Comparison of ENCODE assay signal across 8 mouse cellular contexts in genomic region chr17:66123816-66124610, GRCm38 (mm10). TPM values are rescaled to one million over a fixed set of nuclear protein-coding genes. Genes with fewer than 3 reads are reported as not detected.
A peak's percentile ranks its signal among the peaks of the same experiment; 100 is the strongest.
DNase-seq lines count a peak whose midpoint lies in the region; ATAC-seq and TF ChIP-seq lines count a peak whose summit lies in the region.

No protein-coding gene starts in this region.

- intact Hi-C loops in gastrocnemius, adult 2 months (cut with DNase I): no loop called here
- intact Hi-C loops in gastrocnemius, postnatal 14 days (cut with DNase I; ENCODE audit: low total_unique reads): no loop called here

- TF ChIP-seq EP300 in CH12.LX (IDR thresholded peaks at IDR 0.05; ENCODE audit: low read length): no peak

- H3K27me3 ChIP-seq in CH12.LX (replicated peaks): no peaks in the 10 kb centered on the region
- no peaks in the 10 kb centered on the region for H3K27me3 ChIP-seq in forebrain, embryonic 10.5 days (ENCODE audit: poor library complexity, severe bottlenecking)
- H3K27me3 ChIP-seq in limb, embryonic 11.5 days (ENCODE audit: control insufficient read depth, insufficient read depth, low read length): no peaks in the 10 kb centered on the region
- H3K27me3 ChIP-seq in neural tube, embryonic 15.5 days (replicated peaks): no peaks in the 10 kb centered on the region

- dilution Hi-C loops in CH12.LX (cut with MboI; ENCODE audit: extremely low pct_ligation_motif_present, extremely low pct_unique_long_range_greater_than_20kb, low sequenced_read_pairs): no loop called here

- DNase-seq in gastrocnemius, adult 2 months: no peak
- DNase-seq in gastrocnemius, postnatal 14 days: no peak
- DNase-seq in CH12.LX (ENCODE audit: extremely low read depth): no peak
- DNase-seq in forebrain, embryonic 10.5 days (ENCODE audit: extremely low spot score, low spot score): peak; percentile 41
- DNase-seq in limb, embryonic 11.5 days (ENCODE audit: low spot score): peak; percentile 65
- DNase-seq in frontal cortex, postnatal 36 days (ENCODE audit: low spot score in 2 of 2): no peak
- no peak for DNase-seq in right cerebral cortex, adult 2 months (ENCODE audit: low spot score in 2 of 2)

- peaks cover 15% of the 10 kb centered on the region for H3K79me2 ChIP-seq in CH12.LX (replicated peaks; ENCODE audit: control insufficient read depth, extremely low read depth, insufficient read depth, poor library complexity, severe bottlenecking)

- no peaks in the 10 kb centered on the region for H3K9me3 ChIP-seq in CH12.LX (replicated peaks; ENCODE audit: low read length)
- H3K9me3 ChIP-seq in forebrain, embryonic 10.5 days: no peaks in the 10 kb centered on the region
- no peaks in the 10 kb centered on the region for H3K9me3 ChIP-seq in limb, embryonic 11.5 days (ENCODE audit: control insufficient read depth, low read length)
- H3K9me3 ChIP-seq in neural tube, embryonic 15.5 days (replicated peaks): no peaks in the 10 kb centered on the region

- H3K36me3 ChIP-seq in CH12.LX (replicated peaks in 1 of 2; ENCODE audit: control insufficient read depth in 1 of 2, insufficient read depth in 1 of 2, low read length in 1 of 2): peaks cover 35 to 46% of the 10 kb centered on the region in 2 experiments
- H3K36me3 ChIP-seq in forebrain, embryonic 10.5 days (replicated peaks): peaks cover 44% of the 10 kb centered on the region
- H3K36me3 ChIP-seq in limb, embryonic 11.5 days (ENCODE audit: control insufficient read depth, insufficient read depth, low read length): peaks cover 6% of the 10 kb centered on the region; the same call in 1 of the 2 replicates
- peaks cover 15% of the 10 kb centered on the region for H3K36me3 ChIP-seq in neural tube, embryonic 15.5 days

- H3K4me2 ChIP-seq in CH12.LX (ENCODE audit: insufficient read depth, low read depth, poor library complexity, severe bottlenecking): peak overlapping the region; percentile 69
- peak overlapping the region; percentile 59 for H3K4me2 ChIP-seq in limb, embryonic 11.5 days (ENCODE audit: low read depth, severe bottlenecking)
- H3K4me2 ChIP-seq in neural tube, embryonic 15.5 days: peak overlapping the region; percentile 81

- no peak for TF ChIP-seq POLR2A in CH12.LX (IDR thresholded peaks at IDR 0.05; ENCODE audit: low read depth, low read length)

- no peak for TF ChIP-seq RAD21 in CH12.LX (IDR thresholded peaks at IDR 0.05; ENCODE audit: low read depth, low read length)

- H3K4me1 ChIP-seq in CH12.LX (ENCODE audit: control insufficient read depth in 1 of 2, insufficient read depth in 2 of 2): peaks cover 5 to 25% of the 10 kb centered on the region in 2 experiments; a peak in 3 of 4 replicates
- peaks cover 17% of the 10 kb centered on the region for H3K4me1 ChIP-seq in forebrain, embryonic 10.5 days
- H3K4me1 ChIP-seq in limb, embryonic 11.5 days (ENCODE audit: control insufficient read depth, insufficient read depth, low read length): no peaks in the 10 kb centered on the region
- H3K4me1 ChIP-seq in neural tube, embryonic 15.5 days: peaks cover 9% of the 10 kb centered on the region; the same call in 1 of the 2 replicates

- WGBS in forebrain, embryonic 10.5 days: 2% methylated on average over 20 of the region's 20 CpGs
- 2% methylated on average over 20 of the region's 20 CpGs for WGBS in limb, embryonic 11.5 days
- WGBS in neural tube, embryonic 15.5 days: under 1% methylated on average over 20 of the region's 20 CpGs

- peak overlapping the region; percentile 81 for H3K9ac ChIP-seq in CH12.LX (ENCODE audit: insufficient read depth, low read depth)
- peak overlapping the region; percentile 67 for H3K9ac ChIP-seq in limb, embryonic 11.5 days (ENCODE audit: low read length)
- H3K9ac ChIP-seq in neural tube, embryonic 15.5 days (replicated peaks): peak overlapping the region; percentile 75

- H3K4me3 ChIP-seq in gastrocnemius, adult 2 months: peak overlapping the region; percentile 91
- H3K4me3 ChIP-seq in CH12.LX (replicated peaks in 1 of 3; ENCODE audit: low read depth in 2 of 3, low read length in 2 of 3, poor library complexity in 1 of 3): peak overlapping the region; percentile 68 to 83 (median 71)
- H3K4me3 ChIP-seq in forebrain, embryonic 10.5 days: peak overlapping the region; percentile 81
- H3K4me3 ChIP-seq in limb, embryonic 11.5 days (ENCODE audit: low read depth, low read length): peak overlapping the region; percentile 76
- H3K4me3 ChIP-seq in neural tube, embryonic 15.5 days (replicated peaks): peak overlapping the region; percentile 87

- in situ Hi-C loops in CH12.LX (cut with MboI; ENCODE audit: low pct_ligation_motif_present, low pct_unique_long_range_greater_than_20kb, low sequenced_read_pairs): no loop called here

- ATAC-seq in limb, embryonic 11.5 days (ENCODE audit: insufficient number of reproducible peaks, low FRiP score, low TSS enrichment, low read depth): peak; percentile 10; the same call in 1 of the 2 replicates
- peak; percentile 3; the same call in 1 of the 2 replicates for ATAC-seq in neural tube, embryonic 15.5 days (ENCODE audit: low FRiP score)

- H3K27ac ChIP-seq in gastrocnemius, adult 2 months: peak overlapping the region; percentile 87
- peak overlapping the region; percentile 87 for H3K27ac ChIP-seq in CH12.LX (ENCODE audit: insufficient read depth, low read depth)
- H3K27ac ChIP-seq in forebrain, embryonic 10.5 days: peak overlapping the region; percentile 95
- H3K27ac ChIP-seq in limb, embryonic 11.5 days (replicated peaks; ENCODE audit: low read depth, low read length): peak overlapping the region; percentile 83
- H3K27ac ChIP-seq in neural tube, embryonic 15.5 days (replicated peaks): peak overlapping the region; percentile 68; the same call in 1 of the 2 replicates

- TF ChIP-seq CTCF in gastrocnemius, adult 2 months (IDR thresholded peaks at IDR 0.05): no peak
- no peak for TF ChIP-seq CTCF in CH12.LX (conservative IDR thresholded peaks at IDR 0.05 in 1 of 2, IDR thresholded peaks at IDR 0.05 in 1 of 2; ENCODE audit: low read depth in 2 of 2, low read length in 2 of 2)

TF ChIP-seq in CH12.LX, 34 proteins besides CTCF, POLR2A, EP300 and RAD21 (continues in another document):
- TF ChIP-seq NELFE (IDR thresholded peaks at IDR 0.05; ENCODE audit: low read depth, low read length) (no peak), JUN (IDR thresholded peaks at IDR 0.05; ENCODE audit: insufficient read depth, low read depth, low read length) (no peak), TCF12 (IDR thresholded peaks at IDR 0.05; ENCODE audit: low read depth, low read length) (no peak), IRF4 (IDR thresholded peaks at IDR 0.05; ENCODE audit: low read depth, low read length) (no peak), CHD1 (IDR thresholded peaks at IDR 0.05; ENCODE audit: low read depth, low read length) (no peak), GABPA (IDR thresholded peaks at IDR 0.05; ENCODE audit: insufficient replicate concordance, low read depth, low read length) (no peak), MAFK (IDR thresholded peaks at IDR 0.05; ENCODE audit: insufficient replicate concordance, low read length) (no peak), ZC3H11A (IDR thresholded peaks at IDR 0.05; ENCODE audit: low read depth, low read length) (no peak), MYC (IDR thresholded peaks at IDR 0.05; ENCODE audit: low read depth, low read length) (peak; percentile 19; the same call in 1 of the 2 replicates), ZKSCAN1 (IDR thresholded peaks at IDR 0.05; ENCODE audit: borderline replicate concordance, low read depth, low read length) (no peak), RCOR1 (conservative IDR thresholded peaks at IDR 0.05; ENCODE audit: low read depth, low read length) (no peak), ETS1 (conservative IDR thresholded peaks at IDR 0.05; ENCODE audit: low read depth, low read length) (no peak)

RNA-seq across cellular contexts. Expression of gene Ddx11, which starts 0.7 kb away (rescaled TPM):
- 1 to 10 TPM in 1 of 2 experiments, under 1 TPM in 1; 0.38 to 1.5 TPM for total RNA-seq in gastrocnemius, adult 2 months (2021)
- 1 to 10 TPM in 1 of 2 experiments, under 1 TPM in 1; 0.80 to 1.3 TPM for total RNA-seq in gastrocnemius, postnatal 14 days (2021)
- total RNA-seq in CH12.LX (2012; rRNA removed): 17.8 and 22.7 TPM in 2 replicates
- total RNA-seq in CH12.LX (2014; rRNA removed): 11.8 and 12.7 TPM in 2 replicates
- 21.5 and 22.6 TPM in 2 replicates for polyA plus RNA-seq in CH12.LX (2012; ENCODE audit: insufficient read length, low read depth)
- polyA plus RNA-seq in forebrain, embryonic 10.5 days (2016; fragmentation: Nextera tagmentation; extraction: Ambion mirVana): 35.1 and 37.8 TPM in 2 replicates
- polyA plus RNA-seq in limb, embryonic 11.5 days (2014; fragmentation: Nextera tagmentation; extraction: Ambion mirVana): 28.0 and 32.5 TPM in 2 replicates
- 6.1 and 7.5 TPM in 2 replicates for polyA plus RNA-seq in neural tube, embryonic 15.5 days (2015; fragmentation: Nextera tagmentation; extraction: Ambion mirVana)

RNA-seq across cellular contexts. Expression of gene Washc1, which starts 12.7 kb away (rescaled TPM):
- total RNA-seq in gastrocnemius, adult 2 months (2021): 10 to 100 TPM; 16.4 to 18.7 TPM
- 10 to 100 TPM; 12.2 to 15.2 TPM for total RNA-seq in gastrocnemius, postnatal 14 days (2021)
- 18.3 and 20.3 TPM in 2 replicates for total RNA-seq in CH12.LX (2012; rRNA removed)
- 16.4 and 16.5 TPM in 2 replicates for total RNA-seq in CH12.LX (2014; rRNA removed)
- 27.4 and 27.8 TPM in 2 replicates for polyA plus RNA-seq in CH12.LX (2012; ENCODE audit: insufficient read length, low read depth)
- 31.6 and 31.8 TPM in 2 replicates for polyA plus RNA-seq in forebrain, embryonic 10.5 days (2016; fragmentation: Nextera tagmentation; extraction: Ambion mirVana)
- 34.4 and 36.9 TPM in 2 replicates for polyA plus RNA-seq in limb, embryonic 11.5 days (2014; fragmentation: Nextera tagmentation; extraction: Ambion mirVana)
- polyA plus RNA-seq in neural tube, embryonic 15.5 days (2015; fragmentation: Nextera tagmentation; extraction: Ambion mirVana): 46.8 and 48.4 TPM in 2 replicates

RNA-seq across cellular contexts. Expression of gene Ndufv2, which starts 22.7 kb away (rescaled TPM):
- total RNA-seq in gastrocnemius, adult 2 months (2021): 100 to 1,000 TPM; 610 to 870 TPM
- 100 to 1,000 TPM; 640 to 730 TPM for total RNA-seq in gastrocnemius, postnatal 14 days (2021)
- total RNA-seq in CH12.LX (2012; rRNA removed) (108 and 122 TPM in 2 replicates), CH12.LX (2014; rRNA removed) (260 and 300 TPM in 2 replicates)
- polyA plus RNA-seq in CH12.LX (2012; ENCODE audit: insufficient read length, low read depth): 200 and 201 TPM in 2 replicates
- polyA plus RNA-seq in forebrain, embryonic 10.5 days (2016; fragmentation: Nextera tagmentation; extraction: Ambion mirVana): 325 and 337 TPM in 2 replicates
- polyA plus RNA-seq in limb, embryonic 11.5 days (2014; fragmentation: Nextera tagmentation; extraction: Ambion mirVana): 320 TPM in 2 replicates
- 419 and 432 TPM in 2 replicates for polyA plus RNA-seq in neural tube, embryonic 15.5 days (2015; fragmentation: Nextera tagmentation; extraction: Ambion mirVana)

RNA-seq across cellular contexts. Expression of gene Ankrd12, which starts 47.1 kb away (rescaled TPM):
- 10 to 100 TPM; 12.6 to 12.8 TPM for total RNA-seq in gastrocnemius, adult 2 months (2021)
- total RNA-seq in gastrocnemius, postnatal 14 days (2021): 10 to 100 TPM; 10.6 TPM
- total RNA-seq in CH12.LX (2012; rRNA removed) (5.6 and 5.7 TPM in 2 replicates), CH12.LX (2014; rRNA removed) (1.1 and 1.7 TPM in 2 replicates)
- 1.2 and 1.6 TPM in 2 replicates for polyA plus RNA-seq in CH12.LX (2012; ENCODE audit: insufficient read length, low read depth)
- polyA plus RNA-seq in forebrain, embryonic 10.5 days (2016; fragmentation: Nextera tagmentation; extraction: Ambion mirVana): 11.7 and 14.6 TPM in 2 replicates
- polyA plus RNA-seq in limb, embryonic 11.5 days (2014; fragmentation: Nextera tagmentation; extraction: Ambion mirVana): 21.5 and 24.5 TPM in 2 replicates
- polyA plus RNA-seq in neural tube, embryonic 15.5 days (2015; fragmentation: Nextera tagmentation; extraction: Ambion mirVana): 145 and 169 TPM in 2 replicates

Comparison
In these comparisons a context has a peak if more than half of its experiments do, and no peak if none do; other contexts are left out.
1. DNase-seq: peak in forebrain, embryonic 10.5 days (single experiment) and limb, embryonic 11.5 days (single experiment); none in gastrocnemius, adult 2 months (single experiment), gastrocnemius, postnatal 14 days (single experiment), CH12.LX (single experiment), frontal cortex, postnatal 36 days (0 of 2) and right cerebral cortex, adult 2 months (0 of 2).
2. Peak in every context shown above with its lines, with median percentiles within 50 percentile points of each other: H3K27ac ChIP-seq, H3K4me3 ChIP-seq, H3K4me2 ChIP-seq and H3K9ac ChIP-seq.